Mouse (Mus musculus) ovary, postnatal 10 days (tissue): ENCODE results near the gene Adgrg1.

ENCODE experiments used
- DNase-seq: peaks from one replicate; pipeline ENCODE4 v3.0.0; 2022; ENCODE audit warnings: low spot score

Gene Adgrg1

DNA sequence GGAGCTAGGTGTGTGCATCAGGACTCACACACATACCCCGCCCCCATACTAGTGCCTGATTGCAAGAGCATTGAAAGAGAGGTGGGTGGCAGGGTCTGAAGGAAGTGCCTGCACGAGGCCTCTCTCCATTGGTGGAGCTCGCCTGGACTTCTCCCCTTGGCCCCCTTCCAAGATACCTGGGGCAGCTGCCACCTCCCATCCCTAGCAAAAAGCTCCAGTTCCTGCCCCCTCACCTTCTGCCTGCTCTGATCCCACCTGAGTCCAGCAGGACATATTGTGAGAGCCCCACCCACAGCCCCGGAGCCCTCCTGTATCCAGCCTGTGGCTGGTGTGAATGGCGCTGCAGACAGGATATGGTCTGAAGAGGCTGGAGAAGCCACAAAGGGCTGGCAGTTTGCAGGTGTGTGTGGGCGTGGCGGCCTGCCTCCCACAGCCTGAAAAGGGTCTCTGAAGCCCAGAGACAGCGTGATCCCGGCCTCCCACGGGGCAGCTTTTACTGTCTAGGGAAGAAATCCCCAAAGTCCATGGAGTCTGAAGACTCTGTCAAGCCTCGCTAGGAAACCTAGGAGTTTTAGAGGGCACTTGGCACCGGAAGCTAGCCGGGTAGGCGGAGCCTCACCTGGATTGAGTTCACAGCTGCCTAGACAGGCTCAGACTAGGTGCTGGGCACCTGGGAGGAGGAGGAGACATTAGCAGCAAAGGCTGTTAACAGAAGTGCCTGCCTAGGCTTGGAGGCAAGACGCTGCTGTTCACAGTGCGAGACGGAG lies 2.3 kb downstream of the Adgrg1 start:
- DNase-seq = no peak

DNA sequence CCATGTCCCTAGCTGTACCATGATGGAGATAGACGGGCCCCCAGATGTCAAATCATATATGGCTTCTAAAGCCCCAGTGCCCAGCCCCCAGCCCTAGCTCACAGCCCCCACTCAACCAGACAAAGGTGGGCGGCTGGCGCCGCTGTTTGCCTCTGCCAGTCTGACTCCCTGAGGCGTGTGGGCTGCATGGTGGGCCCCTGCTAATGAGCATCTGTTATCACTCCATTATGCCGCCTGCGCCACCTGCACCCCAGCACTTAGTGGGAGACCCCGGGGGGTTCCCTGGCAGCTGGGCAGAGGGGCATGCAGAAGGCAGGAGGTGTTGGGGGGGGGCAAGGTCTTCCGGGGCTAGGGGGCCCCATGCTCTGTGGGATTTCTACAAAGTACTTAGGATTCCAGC lies 3.6 kb downstream of the Adgrg1 start:
- no peak for DNase-seq

DNA sequence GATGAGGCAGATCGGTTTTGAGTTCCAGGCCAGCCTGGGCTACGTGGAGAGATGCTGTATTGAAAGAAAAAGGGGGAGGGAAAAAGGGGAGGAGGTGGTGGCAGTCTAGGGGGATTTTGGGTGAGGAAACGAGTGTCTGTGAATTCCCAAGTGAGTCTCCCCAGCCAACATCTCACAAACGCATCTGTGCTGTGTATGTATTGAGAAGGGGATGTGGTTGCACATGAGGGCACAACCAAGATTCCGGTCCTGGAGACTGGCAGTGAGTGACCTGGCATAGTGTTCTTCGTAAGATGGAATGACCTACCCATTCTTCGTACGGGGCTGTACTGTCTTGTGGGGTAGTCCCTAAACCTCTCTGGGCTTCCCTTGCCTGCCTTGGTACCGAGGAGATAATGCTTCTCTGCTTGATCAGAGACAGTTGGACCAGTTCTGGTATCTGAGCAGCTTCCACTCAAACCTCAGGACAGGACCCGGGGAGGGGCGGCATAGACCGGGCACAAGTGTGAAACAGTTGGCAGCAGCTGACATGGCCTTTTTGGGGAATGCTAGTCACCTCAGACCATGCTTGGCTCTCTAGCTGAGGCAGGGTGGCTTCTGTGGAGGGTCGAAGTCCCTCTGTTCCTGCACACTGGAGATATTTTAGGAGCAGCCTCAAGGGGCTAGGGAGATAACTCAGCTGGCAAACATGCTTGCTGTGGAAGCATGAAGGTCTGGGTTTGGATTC lies 4.2 kb downstream of the Adgrg1 start:
- DNase-seq = no peak

DNA sequence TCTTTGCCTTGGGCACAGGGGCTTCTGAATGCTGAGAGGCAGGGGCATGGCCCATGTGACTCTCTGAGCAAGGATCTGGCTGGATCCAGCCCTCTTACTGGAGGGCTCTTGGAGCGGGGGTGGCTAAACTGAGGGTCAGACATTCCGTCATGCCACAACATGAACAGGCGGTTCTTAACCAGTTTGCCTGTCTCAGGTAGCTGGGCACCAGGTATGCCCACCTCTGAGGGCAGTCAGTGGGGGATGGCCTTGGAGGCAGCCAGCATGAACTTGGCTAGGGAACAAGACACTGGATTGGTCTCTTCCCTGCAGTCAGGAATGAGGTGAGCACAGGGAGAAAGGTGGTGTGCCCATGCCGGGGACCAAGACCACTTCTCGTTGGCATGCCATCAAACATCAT lies 5.6 kb downstream of the Adgrg1 start:
- no peak for DNase-seq

DNA sequence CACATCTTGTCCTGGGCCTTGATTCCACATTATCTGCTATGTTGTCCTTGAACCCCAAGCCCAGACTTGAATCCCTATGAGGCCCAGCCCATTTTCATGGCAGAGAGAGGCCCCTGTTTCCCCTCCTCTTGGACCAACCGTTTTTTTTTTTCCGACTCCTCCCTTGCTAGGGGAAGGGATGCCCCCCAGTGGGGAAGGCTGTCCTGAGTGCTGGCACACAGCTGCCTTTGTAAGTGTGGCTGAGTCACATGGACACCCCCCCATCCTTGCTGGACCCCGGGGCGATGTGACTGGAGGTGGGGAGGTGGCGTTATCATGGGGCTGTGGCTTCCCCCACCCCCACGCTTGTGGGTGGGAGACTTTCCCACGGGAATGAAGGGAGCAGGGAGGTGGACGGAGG lies 6.4 kb downstream of the Adgrg1 start:
- no peak for DNase-seq

DNA sequence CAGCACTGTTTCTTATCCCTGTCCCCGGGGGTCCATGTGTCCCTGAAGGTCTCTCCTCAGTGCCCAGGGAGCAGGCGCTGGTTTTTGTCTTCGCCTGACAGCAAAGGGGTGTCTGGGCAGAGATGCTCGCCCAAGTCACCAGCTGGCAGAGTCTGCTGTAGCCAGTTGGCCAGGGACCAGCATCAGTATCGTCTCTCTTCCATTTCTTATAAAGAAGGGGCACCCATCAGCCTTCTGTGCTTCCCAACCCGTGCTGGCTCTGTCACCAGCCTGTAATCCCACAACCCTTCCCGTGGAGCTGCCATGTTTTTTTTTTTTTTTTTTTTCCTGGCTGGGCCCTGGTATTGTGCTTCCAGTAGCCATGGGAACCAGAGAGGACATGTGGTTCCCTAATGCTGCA lies 7.3 kb downstream of the Adgrg1 start:
- DNase-seq = no peak

DNA sequence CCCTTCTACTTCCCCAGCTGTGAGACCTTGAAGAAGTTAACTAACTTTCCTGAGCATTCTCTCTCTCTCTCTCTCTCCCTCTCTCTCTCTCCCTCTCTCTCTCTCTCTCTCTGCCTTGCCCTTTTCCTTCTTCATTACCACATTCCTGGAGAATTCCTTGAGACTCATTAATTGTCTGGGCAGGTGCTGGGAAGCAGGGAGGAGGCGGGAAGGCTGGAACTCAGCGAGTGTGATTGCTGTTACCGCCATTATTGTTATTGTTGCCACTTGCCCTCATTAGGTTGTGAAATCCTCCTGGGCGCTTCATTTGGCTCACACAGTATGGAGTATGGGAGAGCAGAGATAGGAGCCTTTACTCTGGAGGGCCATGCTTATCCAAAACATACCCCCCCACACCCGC lies 8.6 kb downstream of the Adgrg1 start:
- no peak for DNase-seq

DNA sequence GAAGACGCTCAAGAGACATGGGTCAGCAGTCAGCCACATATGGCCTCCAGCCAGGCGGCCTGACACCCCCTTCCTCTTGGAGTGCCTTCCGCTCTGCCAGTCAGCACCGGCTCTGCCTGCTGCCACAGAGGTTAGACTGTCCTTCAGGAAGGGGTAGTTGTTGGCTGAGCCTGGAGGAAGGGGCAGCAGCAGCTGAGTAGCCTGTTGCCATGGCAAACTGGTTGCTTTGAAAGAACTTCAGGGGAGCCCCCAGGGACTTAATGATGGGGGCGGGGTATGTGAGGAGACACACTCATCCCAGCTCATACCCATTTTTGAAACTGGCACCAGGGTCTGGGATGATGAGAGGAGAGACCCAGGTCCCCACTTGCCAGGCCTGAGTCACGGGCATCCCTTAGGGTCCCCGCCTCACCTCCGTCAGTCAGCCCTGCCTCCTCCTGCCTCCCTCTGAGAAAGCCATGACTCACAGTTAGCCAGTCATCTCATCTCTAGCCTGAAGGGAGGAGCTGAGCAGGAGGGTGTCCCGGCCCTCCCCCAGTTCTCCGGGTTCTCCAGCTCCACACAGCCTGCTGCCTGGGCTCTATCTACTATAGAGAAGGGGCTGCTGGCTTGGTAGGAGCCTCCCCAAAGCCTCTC lies 9.4 kb downstream of the Adgrg1 start:
- no peak for DNase-seq

DNA sequence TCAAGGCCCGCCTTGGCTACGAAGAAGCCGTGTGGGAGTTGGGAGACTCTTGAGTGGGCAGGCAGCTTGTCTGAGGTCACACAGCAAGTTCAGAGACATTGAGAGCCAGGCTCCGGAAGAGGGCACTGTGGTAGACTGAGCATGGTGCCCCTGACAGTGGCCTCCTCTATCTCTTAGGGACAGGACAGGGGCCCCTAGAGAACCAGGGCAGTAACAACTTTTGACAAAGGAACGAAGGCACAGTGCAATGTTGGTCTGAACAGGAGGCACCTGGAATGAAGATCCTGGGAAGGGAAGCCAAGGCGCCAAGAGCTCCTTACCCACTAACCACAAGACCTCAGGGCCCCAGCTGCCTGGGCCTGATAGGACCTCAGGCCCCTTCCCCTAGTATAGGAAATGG lies 10.5 kb downstream of the Adgrg1 start:
- DNase-seq = no peak

DNA sequence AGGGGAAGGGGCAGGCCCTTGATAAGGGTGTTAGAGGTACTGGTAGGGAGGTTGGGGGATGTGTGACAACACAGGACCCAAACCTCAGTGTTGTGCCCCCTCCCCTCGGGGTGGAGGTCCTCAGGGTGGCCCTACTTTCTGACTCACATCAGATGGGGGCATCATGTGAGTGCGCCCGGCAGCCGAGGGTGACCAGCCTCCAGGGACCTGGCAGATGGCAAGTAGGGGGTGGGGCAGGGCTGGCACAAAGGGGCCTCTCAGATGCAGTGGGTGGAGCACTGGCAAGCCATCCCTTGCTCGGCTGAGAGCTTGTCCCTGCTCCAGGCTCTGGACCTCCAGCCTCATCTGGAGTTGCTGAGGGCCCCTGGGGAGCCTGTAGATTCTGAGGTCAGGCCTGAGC lies 12.1 kb downstream of the Adgrg1 start:
- no peak for DNase-seq

DNA sequence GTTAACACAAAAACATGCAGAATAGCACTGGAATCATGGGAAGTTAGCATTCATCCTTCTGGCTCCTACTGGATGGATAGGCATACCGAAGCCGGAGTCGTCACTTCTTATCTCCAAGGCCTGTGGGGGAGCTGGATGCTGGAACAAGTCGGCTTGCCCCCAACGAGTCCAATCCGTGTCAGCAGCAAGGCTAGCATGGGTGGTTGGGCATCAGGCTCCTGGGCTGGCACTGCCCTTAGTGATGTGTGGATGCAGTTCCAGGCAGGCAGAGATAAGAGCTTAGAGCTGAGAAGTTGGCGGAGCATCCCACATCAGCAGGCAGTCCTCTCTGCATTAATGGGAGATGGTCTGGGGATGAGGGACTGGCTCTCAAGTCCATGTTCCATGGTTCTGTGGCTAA lies 13.0 kb downstream of the Adgrg1 start:
- DNase-seq = no peak

DNA sequence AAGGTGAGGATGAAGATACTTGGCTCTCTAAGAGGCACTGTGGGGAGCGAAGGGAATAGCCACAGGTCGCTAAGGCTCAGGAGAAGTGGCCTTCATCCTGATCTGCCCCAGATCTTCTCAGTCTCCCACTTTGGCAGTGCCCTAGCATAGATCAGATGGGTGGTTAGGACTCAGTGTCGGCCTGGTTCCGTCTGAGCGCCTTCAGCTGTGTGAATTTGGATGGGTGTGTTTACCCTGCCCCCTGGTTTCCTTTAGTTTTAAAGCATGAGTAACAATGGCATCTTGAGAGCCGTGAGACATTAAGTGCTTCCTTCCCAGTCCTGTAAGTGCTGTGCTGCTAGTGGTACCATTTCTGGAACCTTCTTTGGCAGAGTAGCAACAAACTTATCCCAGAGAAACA lies 14.1 kb downstream of the Adgrg1 start:
- no peak for DNase-seq

DNA sequence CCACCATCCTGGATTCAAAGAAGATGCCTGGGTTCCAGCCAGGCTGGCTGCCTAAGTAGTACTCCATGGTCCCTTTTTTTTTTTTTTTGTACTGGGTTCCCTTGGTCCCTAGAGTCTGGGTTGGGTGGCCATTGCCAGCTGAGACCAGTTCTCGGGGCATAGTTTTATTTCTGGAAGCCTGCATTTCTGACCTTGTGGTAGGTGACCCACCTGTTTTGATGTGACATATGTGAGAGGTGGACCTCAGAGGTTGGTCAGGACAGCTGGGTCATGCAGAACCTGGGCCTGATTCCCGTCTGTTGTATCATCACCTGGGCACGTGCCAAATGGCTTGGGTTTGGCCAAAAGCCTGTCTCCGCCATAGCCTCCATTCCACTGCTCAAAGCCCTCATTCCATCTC lies 15.2 kb downstream of the Adgrg1 start:
- no peak for DNase-seq

DNA sequence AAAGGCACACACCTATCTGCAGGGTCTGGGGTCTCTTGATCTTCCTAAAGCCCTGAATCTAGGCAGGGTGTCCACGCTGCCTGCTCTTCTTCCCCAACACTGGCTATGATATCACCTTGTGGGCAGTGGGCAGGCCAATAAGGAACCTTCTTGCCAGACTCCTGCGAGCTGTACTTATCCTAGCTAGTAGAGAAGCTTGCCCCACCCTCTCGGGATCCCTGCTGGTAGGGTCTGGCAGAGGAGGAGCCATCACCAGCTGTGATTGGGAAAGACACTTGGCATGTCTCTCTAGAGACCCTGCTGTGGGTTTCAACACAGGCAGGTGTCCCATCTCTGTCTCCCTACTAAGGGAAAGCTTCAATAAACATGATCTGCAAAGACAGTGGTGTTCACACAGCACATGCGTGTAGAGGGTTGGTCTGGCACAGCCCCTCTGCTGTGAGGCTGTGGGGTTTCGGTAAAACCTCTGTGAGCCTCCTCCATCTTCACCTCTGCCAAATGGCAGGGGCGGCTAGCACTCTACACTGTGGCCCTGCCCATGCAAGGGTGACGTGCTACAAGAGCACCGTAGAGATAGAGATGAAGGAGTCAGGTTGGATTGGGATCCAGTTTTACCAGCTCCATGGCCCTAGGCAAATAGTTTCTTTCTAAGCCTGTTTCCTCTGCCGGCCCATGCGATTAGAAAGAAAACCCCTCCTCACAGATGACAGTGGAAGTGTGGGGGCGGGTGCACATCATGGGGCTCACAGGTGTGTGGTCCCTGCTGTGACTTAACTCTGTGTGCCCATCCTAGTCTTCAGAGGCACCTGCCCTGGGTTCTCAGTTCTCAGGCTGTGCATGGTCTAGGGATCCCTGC lies 16.3 kb downstream of the Adgrg1 start:
- DNase-seq = no peak

DNA sequence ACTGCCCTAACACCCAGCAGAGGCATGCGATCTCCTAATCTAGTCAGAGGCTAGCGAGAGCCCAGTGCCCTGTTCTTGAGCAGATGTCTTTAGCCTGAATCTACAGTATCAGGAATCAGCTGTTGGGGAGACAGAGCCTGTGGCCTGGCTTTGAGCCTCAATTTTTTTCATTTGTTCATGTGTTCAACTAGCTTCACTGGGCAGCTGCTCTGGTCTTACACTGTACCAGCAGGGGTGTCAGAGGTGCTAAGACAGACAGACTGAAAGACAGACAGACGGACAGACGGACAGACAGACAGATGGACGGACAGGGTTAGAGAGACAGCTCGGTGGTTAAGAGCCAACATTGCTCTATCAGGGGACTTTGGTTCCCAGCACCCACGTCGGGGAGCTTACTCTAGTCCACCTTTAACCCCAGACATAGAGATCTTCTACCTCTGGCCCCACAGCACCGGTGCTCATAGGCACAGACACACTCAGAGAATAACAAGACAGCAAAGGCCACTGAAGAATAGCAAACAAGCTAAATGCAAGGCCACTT lies 17.0 kb downstream of the Adgrg1 start:
- DNase-seq = no peak

DNA sequence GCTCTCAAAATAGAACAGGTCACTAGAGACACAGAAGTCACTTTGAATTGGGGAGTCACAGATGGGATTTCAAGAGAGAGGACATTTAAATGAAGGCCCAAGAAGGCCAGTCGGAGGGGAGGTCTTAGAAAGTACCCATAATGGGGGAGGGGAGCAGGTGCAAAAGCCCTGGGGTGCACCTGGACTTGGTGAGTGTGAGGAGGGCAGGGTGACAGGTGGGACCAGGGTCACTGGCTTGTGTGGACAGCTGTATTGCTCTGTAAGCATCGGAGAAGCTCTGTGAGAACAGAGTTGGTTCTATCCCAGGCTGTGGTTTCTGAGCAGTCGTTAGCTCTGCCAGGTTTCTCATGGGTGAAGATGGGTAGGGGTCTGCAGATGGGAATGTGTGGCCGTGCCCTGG lies 17.5 kb downstream of the Adgrg1 start:
- no peak for DNase-seq

DNA sequence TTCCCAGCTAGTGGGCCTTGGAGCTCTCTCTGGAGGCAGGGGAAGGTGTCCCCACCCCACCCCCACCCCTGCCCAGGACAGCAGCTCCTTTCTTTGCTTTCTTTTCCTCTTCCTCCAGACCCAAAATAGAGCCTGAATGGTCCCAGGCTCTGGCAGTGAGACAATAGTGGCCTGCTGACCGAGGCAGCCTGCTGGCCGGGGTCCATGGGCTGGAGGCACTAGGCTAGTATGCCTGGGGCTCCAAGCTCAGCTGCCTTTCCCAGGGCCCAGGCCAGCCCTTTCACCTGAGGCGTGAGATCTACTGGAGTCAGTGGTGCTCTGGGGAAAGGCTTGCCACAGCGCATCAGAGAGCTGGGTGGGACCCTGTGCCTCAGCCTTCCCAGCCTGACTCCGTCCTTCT lies 18.0 kb downstream of the Adgrg1 start:
- DNase-seq = no peak

DNA sequence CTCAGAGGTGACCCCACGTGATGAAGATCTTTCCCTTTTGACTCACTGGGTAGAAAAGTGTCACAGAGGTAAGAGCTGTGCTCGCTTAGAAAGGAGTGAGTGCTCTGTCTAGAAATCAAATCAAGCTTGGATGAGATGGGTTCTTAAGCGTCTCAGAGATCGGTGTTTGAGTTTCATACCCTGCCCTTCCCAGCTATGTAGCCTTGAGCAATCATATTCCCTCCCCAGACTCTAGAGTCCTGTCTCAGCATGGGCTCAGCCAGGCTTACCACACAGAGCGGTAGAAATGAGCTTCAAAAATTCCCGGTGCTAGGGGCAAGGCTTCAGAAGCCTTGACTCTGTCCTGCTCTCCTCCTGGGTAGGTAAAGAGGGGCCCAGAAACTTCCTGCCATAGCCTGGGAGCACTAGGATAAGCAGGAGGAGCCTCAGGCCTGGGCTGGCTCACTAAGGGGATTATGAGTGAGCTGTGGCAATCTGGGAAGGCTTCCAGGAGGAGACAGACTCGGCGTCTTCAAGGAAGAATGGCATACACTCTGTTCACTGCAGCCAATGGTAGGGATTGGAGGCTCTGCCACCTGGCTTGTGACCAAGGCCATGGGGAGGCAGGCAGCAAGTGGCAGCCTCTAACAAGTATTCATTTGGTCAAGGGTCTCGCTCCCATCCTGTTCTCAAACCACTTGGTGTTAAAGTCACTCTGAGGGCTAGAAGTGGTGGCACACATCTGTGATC lies 18.6 kb downstream of the Adgrg1 start:
- no peak for DNase-seq

DNA sequence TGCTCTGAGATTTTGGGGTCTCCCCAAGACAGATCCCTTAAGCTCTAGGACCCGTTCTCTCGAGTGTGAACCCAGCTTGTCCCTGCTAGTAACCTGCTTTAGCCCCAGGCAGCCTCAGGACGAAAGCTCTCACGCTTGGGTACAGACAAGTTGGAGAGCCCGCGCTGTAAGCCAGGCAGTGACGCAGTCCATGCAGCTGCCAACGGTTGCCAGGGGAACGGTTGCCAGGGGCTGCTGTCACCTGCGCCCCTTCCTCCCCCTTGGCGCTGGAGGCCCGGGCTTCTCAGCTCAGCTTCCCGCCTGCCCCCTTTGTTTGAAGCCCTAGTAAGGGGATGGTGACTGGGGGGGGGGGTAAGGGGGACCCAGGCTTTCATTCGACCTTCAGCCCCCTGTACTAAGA lies 19.5 kb downstream of the Adgrg1 start:
- no peak for DNase-seq

DNA sequence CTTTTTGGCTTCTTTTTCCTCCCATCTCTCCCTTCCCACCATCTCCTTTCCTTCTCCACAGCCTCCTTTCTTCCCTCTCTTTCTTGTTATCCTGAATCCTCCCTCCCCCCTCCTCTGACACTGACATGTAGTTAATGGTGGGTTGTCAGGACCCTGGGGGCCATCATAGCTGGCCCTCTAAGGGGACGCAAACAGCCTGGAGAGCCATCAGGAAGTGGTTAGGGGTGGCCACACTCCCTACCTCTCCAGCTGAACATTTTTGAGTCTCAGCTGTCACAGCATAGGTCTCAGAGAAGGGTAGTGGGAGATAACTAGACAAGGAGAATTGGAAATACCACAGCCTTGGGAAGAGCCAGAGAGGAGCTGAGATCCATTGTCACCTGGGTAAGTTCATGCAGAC lies 20.0 kb downstream of the Adgrg1 start:
- no peak for DNase-seq

DNA sequence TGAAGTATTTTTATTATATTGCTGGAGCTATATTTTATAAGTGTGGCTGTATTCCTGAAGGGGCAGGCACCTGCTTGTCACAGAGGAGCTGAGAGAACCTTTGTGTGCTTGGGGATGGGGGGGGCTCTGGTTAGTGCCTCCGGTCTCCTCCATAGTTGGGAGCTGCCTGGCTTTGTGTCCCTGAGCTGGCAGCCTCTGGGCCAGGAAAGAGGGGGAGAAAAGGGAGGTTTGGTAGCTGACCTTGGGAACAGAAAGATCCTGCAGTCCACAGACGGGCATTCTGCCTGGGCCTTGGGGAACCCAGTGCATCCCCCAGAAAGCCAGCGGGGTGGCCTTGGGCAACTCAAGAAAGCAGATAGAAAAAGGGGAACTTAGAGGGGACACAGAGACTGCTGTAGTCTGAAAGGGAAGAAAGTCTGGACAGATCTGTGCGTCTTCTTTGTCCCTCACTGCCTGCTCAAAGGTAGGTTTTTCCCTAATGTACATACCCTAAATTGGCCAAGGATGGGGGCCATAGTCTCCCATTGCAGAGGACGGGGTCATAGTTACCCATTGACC lies 20.9 kb downstream of the Adgrg1 start:
- no peak for DNase-seq
